Mouse (Mus musculus) gonadal fat pad, adult 2 months (tissue): ENCODE measurements around the gene Gpr137b. TPM values are rescaled to one million over a fixed set of nuclear protein-coding genes. Genes with fewer than 3 reads are reported as not detected.
"Not testable (repeated sequence)": the region's sequence is repeated elsewhere in the genome, so short reads cannot be mapped to it uniquely, and the experiment has no call there.

Source experiments
- DNase-seq: peaks from one replicate; pipeline ENCODE4 v3.0.0-alpha.2; 2012; ENCODE audit warnings: low read depth
- polyA plus RNA-seq: library from polyadenylated mRNA; depleted of rRNA; stranded (reverse); fragments of >200 nt; gene quantifications from 2 replicates; pipeline ENCODE4 v1.2.3, GENCODE M21; 2012; rRNA removed

Gpr137b gene
- polyA plus RNA-seq, 1 experiment = 45.6 TPM

- not testable (repeated sequence) for DNase-seq
Measured at GRCm38 (mm10) chr13:13366371-13366770, 27.4 kb downstream of the Gpr137b start.

- DNase-seq = not testable (repeated sequence)
Measured at GRCm38 (mm10) chr13:13363536-13363935, 30.3 kb downstream of the Gpr137b start.

GRCm38 (mm10) chr13:13362261-13362660 lies 31.6 kb downstream of the Gpr137b start:
- not testable (repeated sequence) for DNase-seq

- not testable (repeated sequence) for DNase-seq
Measured at GRCm38 (mm10) chr13:13360045-13360444, 33.8 kb downstream of the Gpr137b start.

- not testable (repeated sequence) for DNase-seq
Measured at GRCm38 (mm10) chr13:13358602-13359001, 35.2 kb downstream of the Gpr137b start.

- DNase-seq = not testable (repeated sequence)
Measured at GRCm38 (mm10) chr13:13358097-13358496, 35.7 kb downstream of the Gpr137b start.

- DNase-seq = not testable (repeated sequence)
Measured at GRCm38 (mm10) chr13:13352113-13352512, 41.7 kb downstream of the Gpr137b start.

- DNase-seq = not testable (repeated sequence)
Measured at GRCm38 (mm10) chr13:13350681-13351080, 43.1 kb downstream of the Gpr137b start.

- no peak for DNase-seq
Measured at GRCm38 (mm10) chr13:13349288-13349687, 44.5 kb downstream of the Gpr137b start.

- not testable (repeated sequence) for DNase-seq
Measured at GRCm38 (mm10) chr13:13347634-13348412, 46.0 kb downstream of the Gpr137b start.

- not testable (repeated sequence) for DNase-seq
Measured at GRCm38 (mm10) chr13:13337361-13337760, 56.5 kb downstream of the Gpr137b start.

- DNase-seq = no peak
Measured at GRCm38 (mm10) chr13:13328876-13329275, 64.9 kb downstream of the Gpr137b start.

Other genes with a start within 250 kb of the Gpr137b start
- gene Prl2c5, start 211.3 kb downstream of the Gpr137b start, polyA plus RNA-seq = not detected in 2 replicates
- 229 and 236 TPM in 2 replicates for gene Nid1, start 43.5 kb upstream of the Gpr137b start, polyA plus RNA-seq
- 5.6 and 7.3 TPM in 2 replicates for gene Lyst, start 196.4 kb upstream of the Gpr137b start, polyA plus RNA-seq